Mouse (Mus musculus) kidney, postnatal 10 days (tissue): ENCODE measurements at regions not wholly inside any gene's neighbourhood (a gene's known extent, or its start where the extent isn't known, plus 50 kb on each side); places are given as distances from the start of the nearest gene placed in this dataset.

Experiments
- DNase-seq: peaks from one replicate; pipeline ENCODE4 v3.0.0; 2021; ENCODE audit warnings: mixed read lengths

DNA sequence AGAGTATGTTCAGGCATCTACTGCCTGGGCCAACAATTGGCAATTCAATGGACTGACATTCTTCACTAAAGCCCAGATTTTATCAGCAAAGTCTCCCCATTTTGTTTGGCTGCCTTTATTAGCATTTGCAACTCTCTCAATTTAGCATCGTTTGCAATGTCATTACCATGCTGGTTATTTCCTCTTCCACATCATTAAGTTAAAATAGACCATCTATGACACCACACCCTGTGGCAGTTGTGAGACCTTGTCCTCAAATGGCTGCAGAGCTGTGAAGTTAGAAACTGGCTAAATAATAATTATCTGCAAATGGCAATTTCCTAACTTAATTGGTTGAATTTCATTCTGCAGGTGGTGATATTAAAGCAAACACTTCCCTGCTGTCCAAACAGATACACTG is 381.8 kb downstream of the H2al1n start:
- no peak for DNase-seq

DNA sequence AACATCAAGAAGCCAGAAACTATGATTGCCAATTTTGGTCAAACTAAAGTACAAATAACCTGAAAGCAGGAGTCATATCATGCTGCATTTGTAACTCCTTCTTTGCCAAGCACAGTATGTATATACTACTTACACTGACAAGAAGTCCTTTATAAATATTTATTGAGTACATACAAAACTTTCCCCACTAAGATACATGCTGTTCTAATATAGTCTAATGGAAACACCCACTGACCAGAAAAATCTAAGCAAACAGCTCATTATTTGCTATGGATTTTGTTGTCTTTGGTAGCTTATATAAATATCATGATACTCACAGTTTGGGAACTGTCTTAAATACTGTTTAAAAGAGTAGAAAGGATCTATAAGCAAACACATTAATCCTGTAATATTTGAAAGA is 385.9 kb downstream of the H2al1n start:
- DNase-seq: no peak

DNA sequence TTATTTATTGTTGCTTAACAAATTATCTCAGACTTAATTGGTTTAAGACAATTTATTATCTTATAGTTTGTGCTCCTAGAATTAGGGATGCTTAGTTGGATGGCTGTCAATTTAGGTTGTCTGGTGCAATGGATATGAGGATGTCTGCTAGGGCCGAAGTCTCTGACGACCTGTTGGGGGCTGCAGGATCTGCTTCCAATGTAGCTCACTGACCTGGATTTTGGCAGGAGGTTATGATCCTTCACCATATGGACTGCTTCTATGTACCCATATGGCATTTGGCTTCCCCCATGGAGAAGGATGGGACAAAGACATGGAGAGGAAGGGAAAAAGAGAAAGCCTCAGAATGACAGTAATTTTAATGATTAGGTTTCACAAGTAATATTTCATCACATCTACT is 391.0 kb downstream of the H2al1n start:
- DNase-seq: no peak

DNA sequence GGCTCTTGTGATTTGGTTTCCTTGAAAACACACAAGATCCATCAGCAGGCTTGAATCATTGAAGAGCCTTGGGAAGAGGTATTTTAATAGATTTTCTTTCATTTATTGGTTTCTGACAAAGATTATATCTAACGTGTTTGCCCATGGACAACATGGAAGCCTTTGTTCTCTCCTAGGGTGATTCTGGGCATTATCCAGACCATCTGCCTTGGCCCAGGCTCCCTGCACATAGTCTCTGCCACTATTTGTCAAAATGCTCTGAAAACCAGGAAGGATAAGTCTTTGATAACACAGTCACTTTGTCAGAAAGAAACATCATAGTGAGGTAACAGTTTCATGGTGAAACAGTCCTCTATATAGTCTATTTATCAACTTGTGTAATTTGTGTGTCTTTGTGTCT is 398.2 kb downstream of the H2al1n start:
- no peak for DNase-seq

DNA sequence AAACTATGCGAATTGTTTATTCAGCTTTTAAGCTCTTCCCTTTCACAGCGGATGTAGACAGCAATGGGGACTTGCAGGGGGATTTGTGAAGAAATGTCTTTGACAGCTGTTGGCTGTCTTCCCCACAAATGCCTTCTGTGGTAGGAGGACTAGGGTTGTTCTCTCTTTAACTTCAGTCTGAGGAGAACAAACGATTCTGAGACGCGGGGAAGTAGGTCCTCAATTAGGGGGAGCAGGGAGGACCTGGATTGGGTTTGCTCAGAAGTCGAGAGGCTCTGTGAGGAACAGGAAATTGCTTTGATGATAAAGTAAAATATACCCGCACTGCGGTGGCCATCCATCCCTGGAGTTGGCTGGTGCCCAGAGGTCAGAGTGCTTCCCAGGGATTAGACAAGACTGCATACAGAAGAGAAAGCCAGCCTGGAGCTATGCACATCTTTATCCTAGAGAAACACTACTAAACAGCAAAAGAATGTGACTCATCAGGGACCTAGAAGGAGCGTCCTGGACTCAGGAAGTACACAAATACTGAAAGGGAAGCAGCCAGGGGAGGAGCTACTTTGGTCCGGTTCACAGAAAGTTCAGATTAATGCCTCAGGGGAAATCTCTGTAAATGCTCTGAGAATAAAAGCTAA is 417.4 kb downstream of the H2al1n start:
- DNase-seq: peak; percentile 61

DNA sequence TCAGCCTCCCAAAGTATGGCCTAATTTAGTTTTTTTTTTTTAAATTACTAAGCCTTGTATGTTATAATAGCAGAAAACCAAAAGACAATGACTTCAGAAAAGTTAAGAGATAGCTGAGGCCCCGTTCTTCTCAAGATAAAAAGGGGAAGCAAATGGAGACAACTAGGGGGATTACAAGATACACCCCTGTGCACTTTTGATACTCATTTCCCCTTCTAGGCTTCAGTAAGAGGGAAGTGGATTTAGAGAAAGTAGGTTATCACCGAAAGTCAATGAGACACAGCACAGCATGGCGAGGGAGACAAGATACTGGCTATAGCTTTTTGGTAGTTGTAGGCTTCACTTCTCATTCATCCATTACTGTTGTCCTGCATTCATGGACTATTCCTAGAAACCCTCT is 428.4 kb downstream of the H2al1n start:
- no peak for DNase-seq

DNA sequence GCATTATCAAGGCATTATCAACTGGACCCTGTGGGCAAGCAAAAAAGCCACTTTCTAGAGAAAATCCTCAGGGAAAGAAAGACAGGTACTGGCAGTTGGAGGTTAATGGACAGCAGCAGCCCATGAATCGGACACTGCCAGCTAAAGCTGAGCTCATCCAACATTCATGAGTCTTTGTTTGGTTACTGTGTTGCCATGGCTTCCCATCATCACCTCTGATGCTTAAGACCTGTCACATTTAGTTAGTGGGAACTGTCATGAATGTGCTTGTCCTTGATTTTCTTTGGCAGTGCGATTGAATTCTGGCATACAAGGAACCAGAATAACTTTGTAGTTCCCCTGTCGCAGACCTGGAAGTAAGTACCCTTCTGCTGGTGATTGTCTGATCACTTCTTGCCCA is 453.9 kb downstream of the H2al1n start:
- no peak for DNase-seq

DNA sequence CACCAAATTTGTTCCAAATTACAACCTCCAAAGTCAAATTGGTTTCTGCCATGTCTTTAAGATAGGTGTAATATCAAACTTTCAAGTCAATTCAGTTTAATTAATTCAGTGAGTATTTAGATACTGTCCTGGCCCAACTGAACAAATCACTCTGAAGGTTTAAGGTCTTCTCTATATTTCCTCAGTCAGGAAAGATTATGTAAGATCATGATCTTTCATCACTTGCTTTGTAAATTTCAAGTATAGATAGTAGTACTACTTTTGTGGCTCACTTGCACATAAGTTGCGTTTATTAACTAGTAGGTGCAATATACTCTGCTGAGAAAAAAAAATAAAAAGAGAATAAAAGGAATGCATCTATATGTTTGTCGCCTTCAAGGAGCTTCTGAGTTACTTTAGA is 485.4 kb downstream of the H2al1n start:
- DNase-seq: no peak

DNA sequence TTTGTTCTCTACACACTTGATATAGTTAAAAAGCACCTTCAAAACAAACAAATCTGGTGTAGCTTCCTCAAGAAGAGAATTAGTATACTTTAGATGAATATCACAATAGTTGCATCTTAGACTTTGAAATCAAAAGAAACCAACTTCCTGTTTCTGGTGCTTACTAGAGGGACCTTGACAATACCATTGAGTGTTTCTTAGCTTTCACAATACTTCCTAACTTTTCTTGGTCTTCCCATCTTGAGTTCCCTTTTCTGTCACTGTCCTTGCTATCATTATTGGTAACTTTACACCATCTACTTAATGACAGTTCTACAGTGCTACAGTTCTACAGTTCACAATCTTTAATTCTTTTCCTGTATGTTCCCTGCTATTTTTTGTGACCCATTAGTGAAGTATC is 528.1 kb downstream of the H2al1n start:
- DNase-seq: no peak
